Mouse (Mus musculus) hindbrain, embryonic 10.5 days (tissue): ENCODE data around the gene Gm16451. TPM values are rescaled to one million over a fixed set of nuclear protein-coding genes. Genes with fewer than 3 reads are reported as not detected.
"Not testable (repeated sequence)": the region's sequence is repeated elsewhere in the genome, so short reads cannot be mapped to it uniquely, and the experiment has no call there.

ENCODE experiments used
- DNase-seq: peaks from one replicate; pipeline ENCODE4 v3.0.0-alpha.2; 2017; ENCODE audit warnings: low spot score
- H3K27ac ChIP-seq: fragments of 300-500 bp; sonication (generic); 2 replicates; pipeline ENCODE4 v1.5.1; 2016; ENCODE audit warnings: mild to moderate bottlenecking, moderate library complexity
- H3K27me3 ChIP-seq: fragments of 300-500 bp; sonication (generic); 2 replicates; pipeline ENCODE4 v1.6.1; 2016; ENCODE audit warnings: mild to moderate bottlenecking; ENCODE audit not compliant: poor library complexity, insufficient read depth, severe bottlenecking
- H3K36me3 ChIP-seq: fragments of 300-500 bp; sonication (generic); 2 replicates; pipeline ENCODE4 v1.6.1; 2016; ENCODE audit warnings: mild to moderate bottlenecking, moderate library complexity
- H3K4me1 ChIP-seq: fragments of 300-500 bp; sonication (generic); replicated peaks from 2 replicates; pipeline ENCODE4 v1.6.1; 2016; ENCODE audit warnings: mild to moderate bottlenecking
- H3K4me3 ChIP-seq: fragments of 300-500 bp; sonication (generic); 2 replicates; pipeline ENCODE4 v1.5.1; 2016; ENCODE audit warnings: mild to moderate bottlenecking, moderate library complexity
- H3K9me3 ChIP-seq: fragments of 300-500 bp; sonication (generic); 2 replicates; pipeline ENCODE4 v1.6.1; 2016; ENCODE audit warnings: mild to moderate bottlenecking, moderate library complexity
- WGBS: fragments of 180-500 bp; shearing (Covaris S2); methylation state at CpG from one replicate; pipeline ENCODE4 v1.1.7; 2016; 5-methylcytosine and 5-hydroxymethylcytosine counted together
- polyA plus RNA-seq: library from polyadenylated mRNA; unstranded; fragments of >200 nt; fragmentation: Nextera tagmentation; extraction: Ambion mirVana; gene quantifications from 2 replicates; pipeline ENCODE4 v1.2.1, GENCODE M21; 2016

The Gm16451 gene
- not detected in 2 replicates for polyA plus RNA-seq

GRCm38 (mm10) chr7:22118145-22118544, at the start of gene Gm16451:
Gene Gm16451 (minus strand): TSS chr7:22118245.
- not testable (repeated sequence) for H3K27ac ChIP-seq, H3K27me3 ChIP-seq, H3K36me3 ChIP-seq, H3K4me1 ChIP-seq, DNase-seq, H3K9me3 ChIP-seq, H3K4me3 ChIP-seq
- no CpG with 5 or more reads among the region's 2 CpGs for WGBS

- H3K9me3 ChIP-seq, DNase-seq, H3K27ac ChIP-seq, H3K4me1 ChIP-seq, H3K36me3 ChIP-seq, H3K27me3 ChIP-seq, H3K4me3 ChIP-seq: not testable (repeated sequence)
- WGBS: no CpG with 5 or more reads among the region's 3 CpGs
Measured at GRCm38 (mm10) chr7:22163935-22164334, 45.9 kb upstream of the Gm16451 start, which contains the start of gene Vmn1r142. Gene Vmn1r142 (minus strand): TSS chr7:22164035.

- not testable (repeated sequence) for H3K4me3 ChIP-seq, H3K4me1 ChIP-seq, H3K27me3 ChIP-seq, H3K9me3 ChIP-seq, H3K36me3 ChIP-seq, H3K27ac ChIP-seq, DNase-seq
- no CpG with 5 or more reads among the region's 5 CpGs for WGBS
Measured at GRCm38 (mm10) chr7:22134641-22135040, 16.6 kb upstream of the Gm16451 start, which contains the start of gene Gm10666. Gene Gm10666 (minus strand): TSS chr7:22134741.

- WGBS: no CpG with 5 or more reads among the region's 7 CpGs
- not testable (repeated sequence) for H3K27ac ChIP-seq, H3K27me3 ChIP-seq, H3K4me1 ChIP-seq, H3K9me3 ChIP-seq, H3K4me3 ChIP-seq, DNase-seq, H3K36me3 ChIP-seq
Measured at GRCm38 (mm10) chr7:22068757-22069156, 49.3 kb downstream of the Gm16451 start, which contains the start of gene Vmn1r139. Gene Vmn1r139 (plus strand): TSS chr7:22069057.

Other genes starting within 250 kb of the Gm16451 start
- gene Gm5891, start 197.0 kb downstream of the Gm16451 start, polyA plus RNA-seq: not detected in 2 replicates
- gene Vmn1r137, start 123.7 kb downstream of the Gm16451 start, polyA plus RNA-seq: not detected in 2 replicates
- not detected in 2 replicates for gene Vmn1r138, start 89.3 kb downstream of the Gm16451 start, polyA plus RNA-seq
- gene Gm6176, start 61.9 kb downstream of the Gm16451 start, polyA plus RNA-seq: not detected in 2 replicates
- gene Vmn1r139, start 49.2 kb downstream of the Gm16451 start, polyA plus RNA-seq: not detected in 2 replicates
- gene Gm10666, start 16.5 kb upstream of the Gm16451 start, polyA plus RNA-seq: not detected in 2 replicates
- not detected in 2 replicates for gene Vmn1r142, start 45.8 kb upstream of the Gm16451 start, polyA plus RNA-seq
- gene Vmn1r143, start 71.1 kb upstream of the Gm16451 start, polyA plus RNA-seq: not detected in 2 replicates
- gene Gm8653, start 83.0 kb upstream of the Gm16451 start, polyA plus RNA-seq: not detected in 2 replicates
- not detected in 2 replicates for gene Gm8453, start 111.2 kb upstream of the Gm16451 start, polyA plus RNA-seq
- not detected in 2 replicates for gene Gm4187, start 211.5 kb upstream of the Gm16451 start, polyA plus RNA-seq